Comparison of ENCODE assay signal across 26 mouse cellular contexts in genomic region chr3:129561853-129562252, GRCm38 (mm10). TPM values are rescaled to one million over a fixed set of nuclear protein-coding genes. Genes with fewer than 3 reads are reported as not detected.
DNase-seq lines count a peak whose midpoint lies in the region; ATAC-seq and TF ChIP-seq lines count a peak whose summit lies in the region.
"Had no signal": no experiment of that assay in that cellular context is flagged by ENCODE, and none has a peak within 500 bp of the region (broad histone marks: within the 10 kb centered on the region; RNA-seq: fewer than 3 reads in every experiment).

No protein-coding gene starts in this region.

- H3K4me2 ChIP-seq in liver, embryonic 12.5 days = no peak overlapping the region
- H3K4me2 ChIP-seq: embryonic facial prominence, embryonic 12.5 days; embryonic facial prominence, embryonic 15.5 days; heart, embryonic 13.5 days; hindbrain, embryonic 13.5 days had no signal

- no peaks in the 10 kb centered on the region for H3K27me3 ChIP-seq in liver, adult 2 months (ENCODE audit: control insufficient read depth, insufficient read depth, low read length)
- no peaks in the 10 kb centered on the region for H3K27me3 ChIP-seq in liver, embryonic 12.5 days (replicated peaks)
- H3K27me3 ChIP-seq: embryonic facial prominence, embryonic 12.5 days; embryonic facial prominence, embryonic 15.5 days; heart, embryonic 13.5 days; hindbrain, embryonic 13.5 days had no signal

- H3K9ac ChIP-seq in liver, adult 2 months (ENCODE audit: low read depth, low read length) = no peak overlapping the region
- no peak overlapping the region for H3K9ac ChIP-seq in liver, embryonic 12.5 days
- H3K9ac ChIP-seq: embryonic facial prominence, embryonic 12.5 days; embryonic facial prominence, embryonic 15.5 days; forebrain, postnatal 0 days; heart, embryonic 13.5 days; hindbrain, embryonic 13.5 days had no signal

- H3K79me2 ChIP-seq in liver, adult 2 months (ENCODE audit: control insufficient read depth, insufficient read depth, low read length) = peaks cover 11% of the 10 kb centered on the region; the same call in 1 of the 2 replicates

- H3K36me3 ChIP-seq in liver, adult 2 months (ENCODE audit: control insufficient read depth, insufficient read depth, low read length) = peaks cover 11% of the 10 kb centered on the region
- peaks cover 8% of the 10 kb centered on the region for H3K36me3 ChIP-seq in liver, embryonic 12.5 days
- H3K36me3 ChIP-seq: embryonic facial prominence, embryonic 15.5 days had no signal

- H3K9me3 ChIP-seq in liver, embryonic 12.5 days (replicated peaks) = no peaks in the 10 kb centered on the region
- H3K9me3 ChIP-seq: embryonic facial prominence, embryonic 12.5 days; embryonic facial prominence, embryonic 15.5 days; heart, embryonic 10.5 days; heart, embryonic 13.5 days; hindbrain, embryonic 13.5 days had no signal

- no peak for TF ChIP-seq CTCF in liver, adult 2 months (IDR thresholded peaks at IDR 0.05; ENCODE audit: low read depth, low read length)

- ATAC-seq in liver, embryonic 12.5 days = no peak
- peak; percentile 68 for ATAC-seq in inflammation-experienced regulatory T-cells, adult 6 months
- ATAC-seq: forebrain, embryonic 14.5 days; forebrain, postnatal 0 days; hindbrain, embryonic 16.5 days had no signal

- intact Hi-C loops in heart, postnatal 36 days (cut with DNase I) = no loop called here
- intact Hi-C loops in left cerebral cortex, postnatal 14 days (cut with DNase I) = no loop called here

- no peak for TF ChIP-seq POLR2A in liver, adult 2 months (IDR thresholded peaks at IDR 0.05; ENCODE audit: extremely low read depth, insufficient read depth, low read length)

- H3K27ac ChIP-seq in liver, adult 2 months (replicated peaks; ENCODE audit: insufficient read depth, low read depth, low read length) = 0 out of 2 replicates have a peak overlapping the region, but pooled peaks have one; percentile 31
- no peak overlapping the region for H3K27ac ChIP-seq in liver, embryonic 12.5 days
- H3K27ac ChIP-seq: embryonic facial prominence, embryonic 12.5 days; embryonic facial prominence, embryonic 15.5 days; gastrocnemius, adult 2 months; heart, adult 2 months; heart, embryonic 10.5 days; heart, embryonic 13.5 days; hindbrain, embryonic 13.5 days had no signal

- H3K4me1 ChIP-seq in liver, adult 2 months (ENCODE audit: control insufficient read depth, insufficient read depth, low read length) = peaks cover 55% of the 10 kb centered on the region
- H3K4me1 ChIP-seq in liver, embryonic 12.5 days = peaks cover 52% of the 10 kb centered on the region
- H3K4me1 ChIP-seq: embryonic facial prominence, embryonic 12.5 days had no signal

- 65% methylated on average over 2 of the region's 2 CpGs for WGBS in liver, adult 2 months
- 65% methylated on average over 2 of the region's 2 CpGs for WGBS in liver, embryonic 12.5 days (ENCODE audit: insufficient replicate concordance)

- DNase-seq in liver, adult 2 months (ENCODE audit: extremely low read depth, low read depth, low spot score) = no peak
- DNase-seq in CD4-positive helper T cell, adult 2 months (ENCODE audit: low read depth, low spot score) = peak; percentile 51
- peak; percentile 52 for DNase-seq in T-cell, adult 2 months (ENCODE audit: low spot score)
- DNase-seq in heart, postnatal 36 days = no peak
- no peak for DNase-seq in right cerebral cortex, postnatal 4 days
- DNase-seq in left cerebral cortex, postnatal 14 days (ENCODE audit: low spot score in 2 of 2) = no peak
- DNase-seq: adrenal gland, adult 2 months; adrenal gland, postnatal 14 days; cerebellum, adult 11 months; cerebellum, adult 2 months; cerebellum, adult 9-11 months; cerebellum, postnatal 25 days; forebrain, postnatal 0 days; gastrocnemius, adult 2 months; gastrocnemius, postnatal 14 days; heart, adult 2 months; heart, postnatal 14 days had no signal

- H3K4me3 ChIP-seq in liver, adult 2 months (ENCODE audit: insufficient read depth, low read depth, low read length) = no peak overlapping the region
- no peak overlapping the region for H3K4me3 ChIP-seq in liver, embryonic 12.5 days
- H3K4me3 ChIP-seq: embryonic facial prominence, embryonic 12.5 days; embryonic facial prominence, embryonic 15.5 days; gastrocnemius, adult 2 months; heart, adult 2 months; heart, embryonic 10.5 days; heart, embryonic 13.5 days; hindbrain, embryonic 13.5 days had no signal

RNA-seq across cellular contexts. Expression of gene Elovl6, which starts 29.7 kb away (rescaled TPM):
- total RNA-seq in liver, adult 2 months (2014; rRNA removed) = 30.5 and 44.3 TPM in 2 replicates
- polyA plus RNA-seq in liver, adult 2 months (2012; rRNA removed) = 44.6 and 70.5 TPM in 2 replicates
- polyA plus RNA-seq in liver, embryonic 12.5 days (2016; fragmentation: Nextera tagmentation; extraction: Ambion mirVana) = 14.3 and 14.8 TPM in 2 replicates
- polyA plus RNA-seq in inflammation-experienced regulatory T-cells, adult 6 months (2017; shearing (Covaris generic)) = 10 to 100 TPM in 2 of 3 experiments, 1 to 10 TPM in 1; 9.0 to 16.4 (median 11.1) TPM
- total RNA-seq in heart, postnatal 36 days (2021) = 1 to 10 TPM in 1 of 2 experiments, under 1 TPM in 1; 0.65 to 3.6 TPM
- total RNA-seq in left cerebral cortex, postnatal 14 days (2021) = 10 to 100 TPM; 40.4 to 45.3 TPM

Comparison
In these comparisons a context has a peak if more than half of its experiments do, and no peak if none do; other contexts are left out.
1. DNase-seq: peak in CD4-positive helper T cell, adult 2 months (single experiment) and T-cell, adult 2 months (single experiment); none in liver, adult 2 months (single experiment), heart, postnatal 36 days (0 of 2), right cerebral cortex, postnatal 4 days (single experiment) and left cerebral cortex, postnatal 14 days (0 of 2).